Mouse (Mus musculus) ES-E14 (cell line): Measurements from ENCODE around the gene Armc7. TPM values are rescaled to one million over a fixed set of nuclear protein-coding genes. Genes with fewer than 3 reads are reported as not detected.

ENCODE experiments used
- DNase-seq: peaks from one replicate; pipeline ENCODE4 v3.0.0-alpha.2; 2013; ENCODE audit warnings: low read depth, low spot score
- H3K27ac ChIP-seq: 2 replicates; pipeline ENCODE4 v1.5.1; 2012; ENCODE audit warnings: low read depth, mild to moderate bottlenecking, low read length, moderate library complexity, mixed read lengths; ENCODE audit not compliant: poor library complexity, insufficient read depth, severe bottlenecking
- H3K36me3 ChIP-seq: 2 replicates; pipeline ENCODE4 v1.6.1; 2012; ENCODE audit warnings: mild to moderate bottlenecking, low read length, moderate library complexity, mixed read lengths; ENCODE audit not compliant: control insufficient read depth, poor library complexity, insufficient read depth, severe bottlenecking
- H3K4me1 ChIP-seq, 2 experiments: fragments of 150-350 bp in 1 of 2; sonication (generic) in 1 of 2; 2 replicates each; pipeline ENCODE4 v1.6.1; 2012; ENCODE audit warnings: low read length in 2 of 2, mild to moderate bottlenecking in 1 of 2, mixed read lengths in 1 of 2; ENCODE audit not compliant: control insufficient read depth in 2 of 2, insufficient read depth in 2 of 2, poor library complexity in 1 of 2
- H3K4me3 ChIP-seq, 2 experiments: fragments of 150-350 bp in 1 of 2; sonication (generic) in 1 of 2; 2 replicates each; pipeline ENCODE4 v1.5.1; 2012; ENCODE audit warnings: low read length in 2 of 2, low read depth in 1 of 2, mild to moderate bottlenecking in 1 of 2, mixed read lengths in 1 of 2; ENCODE audit not compliant: insufficient read depth in 1 of 2, poor library complexity in 1 of 2, severe bottlenecking in 1 of 2
- H3K9ac ChIP-seq: 2 replicates; pipeline ENCODE4 v1.6.1; 2012; ENCODE audit warnings: low read depth, mild to moderate bottlenecking, low read length, mixed read lengths; ENCODE audit not compliant: poor library complexity, insufficient read depth, severe bottlenecking
- H3K9me3 ChIP-seq: fragments of 150-350 bp; sonication (generic); 2 replicates; pipeline ENCODE4 v1.6.1; 2012; ENCODE audit warnings: low read depth, mild to moderate bottlenecking, low read length; ENCODE audit not compliant: control insufficient read depth, insufficient read depth
- CHD2 ChIP-seq: IDR thresholded peaks from 2 replicates; pipeline ENCODE4 v1.6.1; 2014; ENCODE audit warnings: mild to moderate bottlenecking, low read depth, low read length, inconsistent platforms
- HCFC1 ChIP-seq: IDR thresholded peaks from 2 replicates; pipeline ENCODE4 v1.6.1; 2012; ENCODE audit warnings: low read length, inconsistent platforms, borderline replicate concordance; ENCODE audit not compliant: insufficient read depth
- MAFK ChIP-seq: IDR thresholded peaks from 2 replicates; pipeline ENCODE4 v1.6.1; 2014; ENCODE audit warnings: mild to moderate bottlenecking, low read depth, low read length, inconsistent platforms; ENCODE audit not compliant: insufficient read depth
- ZC3H11A ChIP-seq: IDR thresholded peaks from 2 replicates; pipeline ENCODE4 v1.6.1; 2012; ENCODE audit warnings: low read depth, mild to moderate bottlenecking, inconsistent platforms, low read length, borderline replicate concordance
- ZNF384 ChIP-seq: IDR thresholded peaks from 2 replicates; pipeline ENCODE4 v1.6.1; 2012; ENCODE audit warnings: low read depth, low read length, inconsistent platforms
- in situ Hi-C, 2 experiments: fragments of 600-800 bp; cut with MboI; formaldehyde crosslinking; loops; one replicate each; pipeline ENCODE4 v1.15.1; 2025; ENCODE audit warnings: low sequenced_read_pairs in 2 of 2, inconsistent platforms in 1 of 2; ENCODE audit not compliant: unreplicated experiment in 2 of 2
- total RNA-seq: library from RNA; depleted of rRNA; stranded (reverse); fragments of 300-350 nt; gene quantifications from 2 replicates; pipeline ENCODE4 v1.2.3, GENCODE M21; 2012

Armc7 gene
- total RNA-seq, 1 experiment: 4.8 TPM

DNA sequence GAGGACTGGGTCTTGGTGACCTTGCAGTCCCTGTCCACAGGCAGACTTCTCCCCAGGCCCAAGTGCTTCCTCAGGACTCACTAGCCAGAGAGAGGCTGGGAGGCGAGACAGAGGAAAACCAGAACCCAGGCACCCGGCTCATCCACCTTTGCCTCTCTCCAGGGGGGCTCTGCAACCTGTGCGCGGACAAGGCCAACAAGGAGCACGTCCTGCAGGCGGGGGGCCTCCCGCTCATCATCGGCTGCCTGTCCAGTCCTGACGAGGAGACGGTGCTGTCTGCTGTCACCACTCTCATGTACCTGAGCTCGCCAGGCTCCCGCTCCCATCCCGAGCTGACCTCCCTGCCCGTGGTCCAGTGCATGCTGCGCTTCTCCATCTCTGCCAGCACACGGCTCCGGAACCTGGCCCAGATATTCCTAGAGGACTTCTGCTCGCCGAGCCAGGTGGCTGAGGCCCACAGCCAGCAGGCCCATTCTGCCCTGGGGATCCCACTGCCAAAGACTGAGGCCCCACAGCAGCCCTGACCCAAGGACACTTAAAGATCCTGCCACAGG, 13.2 kb downstream of the Armc7 start:
- Histone ChIP-seq H3K9ac (no peak overlapping the region), H3K27ac (no peak overlapping the region), H3K9me3 (no peaks in the 10 kb centered on the region), H3K36me3 (peaks cover 9% of the 10 kb centered on the region; the same call in 1 of the 2 replicates), H3K4me1 (peaks cover 0 to 12% of the 10 kb centered on the region in 2 experiments; a peak in 2 of 4 replicates), H3K4me3 (no peak overlapping the region)
- no peak for DNase-seq
- TF ChIP-seq CHD2 (no peak), ZNF384 (no peak), MAFK (no peak), ZC3H11A (no peak), HCFC1 (no peak)
- in situ Hi-C loops: no loop called here

DNA sequence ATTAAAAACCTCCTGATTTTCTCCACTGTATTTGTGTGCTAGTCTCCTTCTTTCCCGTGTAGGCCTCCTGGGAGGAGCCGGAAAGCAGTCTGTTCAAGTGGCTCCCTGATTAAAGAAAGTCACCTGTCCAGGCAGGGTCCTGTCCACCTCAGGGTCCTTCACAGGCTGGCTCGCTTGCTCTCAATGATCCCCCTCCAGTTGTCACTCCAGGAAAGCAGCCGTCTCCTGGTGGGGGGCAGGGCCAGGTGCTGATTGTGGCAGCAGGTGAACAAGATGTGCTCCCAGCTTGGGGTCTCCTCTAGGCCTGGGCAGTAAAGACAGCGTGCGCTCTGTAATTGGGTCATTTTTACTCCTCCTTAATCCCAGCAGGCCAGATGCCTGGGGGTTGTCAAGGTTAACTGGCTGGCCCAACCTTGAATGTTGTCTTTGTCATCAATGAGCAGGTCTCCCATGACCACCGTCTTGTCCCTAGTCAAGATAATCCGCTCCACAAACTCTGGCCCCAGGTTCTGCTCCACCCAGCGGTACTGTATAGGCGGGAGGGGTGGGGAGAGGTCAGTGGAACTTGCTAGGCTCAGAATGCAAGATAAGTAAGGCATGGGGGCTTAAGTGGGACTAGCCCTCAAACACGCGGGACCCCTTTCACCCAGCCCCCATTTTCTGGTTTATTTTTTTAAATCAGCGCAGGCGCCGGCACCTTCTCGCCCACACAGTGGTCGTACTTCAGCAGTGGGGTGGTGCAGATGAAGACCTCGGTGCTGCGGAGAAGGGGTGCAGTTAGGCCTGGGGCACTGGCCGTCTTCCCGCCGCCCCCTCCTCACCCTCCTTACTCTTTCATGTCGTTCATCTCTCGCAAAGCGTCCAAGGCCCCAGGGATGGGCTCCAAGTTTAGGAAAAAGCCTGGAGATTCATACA, 15.2 kb downstream of the Armc7 start:
- no peak for TF ChIP-seq CHD2
- no peak for TF ChIP-seq HCFC1
- no peak for TF ChIP-seq ZC3H11A
- no peak for TF ChIP-seq MAFK
- TF ChIP-seq ZNF384: no peak
- DNase-seq: no peak
- Histone ChIP-seq H3K4me3 (peak overlapping the region; percentile 80 to 81), H3K4me1 (peaks cover 0 to 9% of the 10 kb centered on the region in 2 experiments; a peak in 2 of 4 replicates), H3K9ac (peak overlapping the region; percentile 72), H3K9me3 (no peaks in the 10 kb centered on the region), H3K27ac (no peak overlapping the region), H3K36me3 (peaks cover 9% of the 10 kb centered on the region; the same call in 1 of the 2 replicates)
- in situ Hi-C loops: no loop called here

DNA sequence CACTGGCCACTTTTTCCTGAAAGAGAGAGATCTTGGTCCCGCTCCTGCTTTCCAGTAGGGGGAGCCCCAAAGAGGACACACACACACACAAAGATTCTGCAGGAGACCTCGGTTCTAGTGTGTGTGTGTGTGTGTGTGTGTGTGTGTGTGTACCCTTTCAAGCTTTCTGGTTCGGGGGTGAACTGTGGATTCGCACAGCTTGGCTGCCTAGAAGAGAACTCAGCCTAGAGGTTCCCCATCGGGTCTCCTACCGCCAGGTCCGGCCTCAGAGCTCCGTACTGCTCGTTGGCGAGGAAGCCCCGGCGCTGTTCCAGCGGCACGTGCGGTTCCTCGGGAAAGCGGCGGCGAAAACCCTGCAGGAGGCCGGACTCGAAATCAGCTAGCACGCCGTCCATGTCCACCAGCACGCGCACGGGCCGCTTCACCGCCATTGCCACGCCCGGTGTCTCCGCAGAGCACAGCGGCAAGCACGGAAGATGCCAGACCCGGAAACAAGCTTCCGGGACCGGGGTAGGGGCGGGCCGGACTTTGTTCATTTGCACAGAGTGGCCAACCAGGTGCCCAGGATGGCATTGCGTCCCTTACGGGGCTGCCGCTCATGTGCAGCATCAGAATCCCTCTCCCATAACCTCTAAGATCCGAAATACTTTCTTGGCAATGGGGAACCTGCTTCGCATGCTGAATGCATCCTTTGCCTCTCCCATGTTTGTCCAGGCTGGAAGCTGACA, 16.1 kb downstream of the Armc7 start, which contains the start of gene Nt5c:
Nt5c (minus strand) TSS at position 507 of the 728 bp plus-strand sequence.
- peak within 1 kb of the TSS; percentile 74 for H3K9ac ChIP-seq
- TF ChIP-seq ZC3H11A: no peak
- no peak for TF ChIP-seq CHD2
- TF ChIP-seq MAFK: no peak
- peak; percentile 31; the same call in 1 of the 2 replicates for TF ChIP-seq HCFC1
- no peaks in the 10 kb centered on the region for H3K9me3 ChIP-seq
- peaks cover 0 to 8% of the 10 kb centered on the region in 2 experiments; a peak in 2 of 4 replicates for H3K4me1 ChIP-seq
- H3K27ac ChIP-seq: no peak within 1 kb of the TSS
- H3K36me3 ChIP-seq: peaks cover 9% of the 10 kb centered on the region; the same call in 1 of the 2 replicates
- peak within 1 kb of the TSS; percentile 80 to 81 for H3K4me3 ChIP-seq
- in situ Hi-C loops: no loop called here
- no peak for DNase-seq

DNA sequence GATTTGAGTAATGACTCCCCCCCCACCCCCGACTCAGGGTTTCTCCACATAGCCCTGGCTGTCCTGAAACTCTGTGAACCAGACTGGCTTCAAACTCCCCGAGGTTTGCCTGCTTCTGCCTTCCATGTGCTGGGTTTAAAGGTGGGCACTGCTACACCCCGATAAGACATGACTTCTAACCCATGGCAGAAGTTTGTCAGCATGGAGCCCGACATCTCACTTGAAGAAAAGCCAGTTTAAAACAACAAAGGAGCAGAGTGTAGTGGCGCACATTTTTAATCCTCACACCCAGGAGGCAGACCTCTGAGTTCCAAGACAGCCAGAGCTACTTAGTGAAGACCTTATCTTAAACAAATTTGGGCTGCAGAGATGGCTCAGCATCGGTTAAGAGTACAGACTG, 16.9 kb downstream of the Armc7 start:
- DNase-seq: no peak
- no peak for TF ChIP-seq ZC3H11A
- no peak for TF ChIP-seq MAFK
- TF ChIP-seq CHD2: no peak
- TF ChIP-seq HCFC1: no peak
- no peak for TF ChIP-seq ZNF384
- peaks cover 13% of the 10 kb centered on the region for H3K36me3 ChIP-seq
- H3K9me3 ChIP-seq: no peaks in the 10 kb centered on the region
- H3K9ac ChIP-seq: no peak overlapping the region
- H3K4me3 ChIP-seq: peak overlapping the region in 1 of 2 experiments; percentile 81; a peak in 1 of 4 replicates
- H3K4me1 ChIP-seq: peaks cover 0 to 8% of the 10 kb centered on the region in 2 experiments; a peak in 2 of 4 replicates
- no peak overlapping the region for H3K27ac ChIP-seq
- in situ Hi-C loops: no loop called here
